Mouse (Mus musculus): ENCODE measurements around the gene Diras1. TPM values are rescaled to one million over a fixed set of nuclear protein-coding genes. Genes with fewer than 3 reads are reported as not detected.
A peak's percentile ranks its signal among the peaks of the same experiment; 100 is the strongest.
"Not testable (repeated sequence)": the region's sequence is repeated elsewhere in the genome, so short reads cannot be mapped to it uniquely, and the experiment has no call there.

Diras1 gene
- polyA plus RNA-seq, 1 experiment = not detected

GRCm38 (mm10) chr10:80996501-80996900, 29.0 kb downstream of the Diras1 start:
- Histone ChIP-seq H3K4me3 (ENCODE audit: insufficient read depth, low read depth, low read length) (no peak overlapping the region), H3K27ac (replicated peaks; ENCODE audit: low read depth, low read length) (no peak overlapping the region), H3K4me1 (ENCODE audit: control insufficient read depth, insufficient read depth, insufficient read length, low read length) (peaks cover 2% of the 10 kb centered on the region; the same call in 1 of the 2 replicates)

GRCm38 (mm10) chr10:80995091-80995632, 30.3 kb downstream of the Diras1 start:
- H3K4me1 ChIP-seq (ENCODE audit: control insufficient read depth, insufficient read depth, insufficient read length, low read length) = peaks cover 2% of the 10 kb centered on the region; the same call in 1 of the 2 replicates
- H3K27ac ChIP-seq (replicated peaks; ENCODE audit: low read depth, low read length) = no peak overlapping the region
- no peak overlapping the region for H3K4me3 ChIP-seq (ENCODE audit: insufficient read depth, low read depth, low read length)

GRCm38 (mm10) chr10:80994621-80995020, 30.8 kb downstream of the Diras1 start:
- peaks cover under 1% of the 10 kb centered on the region; the same call in 1 of the 2 replicates for H3K4me1 ChIP-seq (ENCODE audit: control insufficient read depth, insufficient read depth, insufficient read length, low read length)
- no peak overlapping the region for H3K4me3 ChIP-seq (ENCODE audit: insufficient read depth, low read depth, low read length)
- H3K27ac ChIP-seq (replicated peaks; ENCODE audit: low read depth, low read length) = no peak overlapping the region

DNA sequence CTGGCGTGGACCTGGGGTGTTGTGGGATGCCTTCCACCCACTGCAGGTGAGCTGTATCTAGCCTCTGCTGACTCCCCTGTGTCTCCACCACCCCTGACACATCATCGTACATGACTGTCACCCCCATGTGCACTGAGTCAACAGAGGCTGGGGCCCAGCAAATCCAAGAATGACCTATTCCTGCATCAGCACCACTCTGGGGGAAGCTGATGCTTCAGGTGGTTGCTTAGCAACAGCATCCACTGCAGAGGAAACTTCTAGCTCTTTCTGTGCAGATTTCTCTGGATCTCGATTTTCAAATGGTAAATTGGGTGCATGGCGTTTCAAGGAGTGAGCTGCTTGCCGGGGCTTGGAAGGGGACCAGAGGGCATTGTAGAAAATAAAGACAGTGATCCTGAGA, 32.2 kb downstream of the Diras1 start:
- Histone ChIP-seq H3K4me3 (ENCODE audit: insufficient read depth, low read depth, low read length) (no peak overlapping the region), H3K27ac (replicated peaks; ENCODE audit: low read depth, low read length) (no peak overlapping the region), H3K4me1 (ENCODE audit: control insufficient read depth, insufficient read depth, insufficient read length, low read length) (no peaks in the 10 kb centered on the region)

DNA sequence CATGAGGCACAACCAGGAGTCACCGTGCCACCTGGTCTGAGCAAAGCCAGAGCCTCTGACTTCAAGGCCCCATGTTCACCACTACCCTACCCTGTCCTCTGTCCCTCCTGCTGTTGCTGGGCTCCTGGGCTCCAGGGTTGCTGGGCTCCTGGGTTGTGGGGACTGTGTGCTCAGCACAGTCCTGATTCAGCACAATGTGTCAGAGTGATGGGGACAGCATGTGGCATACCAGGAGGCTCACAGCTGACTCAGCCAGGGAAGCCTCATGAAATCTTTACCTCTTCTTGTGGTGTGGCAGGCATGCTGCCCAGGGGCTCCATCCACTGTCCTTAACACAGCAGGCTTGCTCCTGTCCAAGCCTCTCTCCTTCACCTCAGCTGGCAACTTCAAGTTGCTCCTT, 33.5 kb downstream of the Diras1 start:
- no peaks in the 10 kb centered on the region; the same call in 1 of the 2 replicates for H3K4me1 ChIP-seq (ENCODE audit: control insufficient read depth, insufficient read depth, insufficient read length, low read length)
- H3K27ac ChIP-seq (replicated peaks; ENCODE audit: low read depth, low read length) = no peak overlapping the region

GRCm38 (mm10) chr10:80991007-80991406, 34.5 kb downstream of the Diras1 start:
- Histone ChIP-seq H3K4me1 (ENCODE audit: control insufficient read depth, insufficient read depth, insufficient read length, low read length) (no peaks in the 10 kb centered on the region; the same call in 1 of the 2 replicates), H3K27ac (replicated peaks; ENCODE audit: low read depth, low read length) (no peak overlapping the region), H3K4me3 (ENCODE audit: insufficient read depth, low read depth, low read length) (no peak overlapping the region)

More for the DNA sequence above, 33.5 kb downstream of the Diras1 start:
- H3K4me3 ChIP-seq (ENCODE audit: insufficient read depth, low read depth, low read length) = no peak overlapping the region

DNA sequence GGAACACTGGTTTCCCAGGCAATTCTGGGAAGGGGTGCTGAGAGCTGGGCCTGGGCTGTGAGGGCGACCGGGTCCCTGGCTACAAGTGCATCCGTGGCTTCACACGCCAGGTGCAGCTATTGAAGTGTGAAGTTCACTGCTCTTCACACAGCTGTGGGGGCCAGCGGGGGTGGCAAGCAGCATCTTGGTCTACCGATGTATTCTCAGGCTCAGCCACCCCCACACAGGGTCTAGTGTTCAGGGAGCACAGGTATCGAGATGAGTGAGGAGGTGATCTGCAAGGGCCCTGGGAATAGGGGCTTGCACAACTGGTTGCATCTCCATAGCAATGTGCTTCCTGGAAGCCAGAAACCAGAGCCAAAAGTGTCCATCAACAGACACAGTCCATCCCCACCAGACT, 35.1 kb downstream of the Diras1 start:
- no peak overlapping the region for H3K27ac ChIP-seq (replicated peaks; ENCODE audit: low read depth, low read length)
- H3K4me1 ChIP-seq (ENCODE audit: control insufficient read depth, insufficient read depth, insufficient read length, low read length) = peaks cover 5% of the 10 kb centered on the region; the same call in 1 of the 2 replicates
- H3K4me3 ChIP-seq (ENCODE audit: insufficient read depth, low read depth, low read length) = no peak overlapping the region

DNA sequence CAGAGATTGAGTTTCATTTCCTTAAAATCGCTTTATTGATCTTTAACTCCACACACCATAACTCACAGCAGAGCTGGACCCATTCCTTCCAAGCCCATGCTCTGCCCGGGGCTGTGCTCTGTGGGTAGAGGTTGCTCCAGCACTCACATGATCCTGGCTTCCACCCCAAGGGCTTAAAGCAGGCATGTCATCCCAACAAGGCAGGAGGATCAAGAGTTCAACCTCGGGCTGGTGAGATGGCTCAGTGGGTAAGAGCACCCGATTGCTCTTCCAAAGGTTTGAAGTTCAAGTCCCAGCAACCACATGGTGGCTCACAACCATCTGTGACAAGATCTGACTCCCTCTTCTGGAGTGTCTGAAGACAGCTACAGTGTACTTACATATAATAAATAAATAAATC, 35.6 kb downstream of the Diras1 start:
- not testable (repeated sequence) for H3K4me1 ChIP-seq (ENCODE audit: control insufficient read depth, insufficient read depth, insufficient read length, low read length); H3K4me3 ChIP-seq (ENCODE audit: insufficient read depth, low read depth, low read length); H3K27ac ChIP-seq (replicated peaks; ENCODE audit: low read depth, low read length)

DNA sequence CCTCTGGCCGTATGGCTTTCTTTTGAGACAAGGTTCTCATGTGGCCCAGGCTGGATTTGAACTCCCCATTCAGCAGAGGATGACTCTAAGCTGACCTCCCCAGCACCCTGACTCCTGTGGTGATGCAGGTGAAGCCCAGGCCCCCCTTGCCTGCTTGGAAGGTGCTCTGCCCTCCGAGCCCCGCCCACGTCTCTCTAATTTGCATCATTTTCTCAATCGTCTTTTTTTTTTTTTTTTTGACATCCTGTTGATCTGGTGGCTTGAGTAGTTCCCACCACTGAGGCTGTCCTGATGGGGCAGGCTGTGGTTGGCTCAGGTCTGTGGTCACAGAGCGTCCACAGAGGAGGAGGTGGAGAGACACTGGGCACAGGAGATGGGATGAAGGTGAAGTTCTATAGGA, 36.0 kb downstream of the Diras1 start:
- H3K4me3 ChIP-seq (ENCODE audit: insufficient read depth, low read depth, low read length) = no peak overlapping the region
- H3K4me1 ChIP-seq (ENCODE audit: control insufficient read depth, insufficient read depth, insufficient read length, low read length) = peaks cover 8% of the 10 kb centered on the region; the same call in 1 of the 2 replicates

DNA sequence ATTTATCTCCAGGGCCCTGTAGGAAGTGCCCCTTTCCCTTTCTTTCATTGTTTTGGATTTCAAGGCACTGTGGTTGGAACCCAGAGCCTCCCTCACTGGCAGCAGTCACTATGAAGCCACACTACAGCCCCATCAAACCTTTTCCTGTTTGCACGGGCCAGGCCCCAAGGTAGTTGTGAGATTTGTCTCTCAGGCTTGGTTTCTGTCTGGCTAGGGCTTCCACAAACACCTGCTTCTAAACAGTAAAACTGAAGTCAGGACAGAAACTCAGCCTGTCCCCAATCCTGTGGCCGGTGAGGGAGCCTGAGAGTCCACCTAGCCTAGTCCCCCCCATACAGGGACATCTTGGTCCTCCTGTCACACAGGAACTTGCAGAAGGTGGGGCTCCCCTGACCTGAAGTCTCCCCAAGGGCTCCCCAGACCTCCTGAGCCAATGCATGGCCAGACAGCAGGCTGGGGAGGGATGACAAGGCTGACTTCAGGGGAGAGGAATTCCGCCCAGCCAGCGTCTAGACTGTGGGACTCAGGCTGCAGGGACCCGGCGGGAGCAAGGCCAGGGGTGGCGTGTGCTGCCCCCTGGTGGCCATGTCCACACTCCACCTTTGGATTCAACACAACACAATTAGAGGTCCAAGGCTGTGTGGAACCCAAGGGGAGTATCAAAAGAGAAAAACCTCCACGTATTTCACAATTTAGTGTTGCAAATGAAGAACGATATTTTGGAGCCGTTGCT, 37.6 kb downstream of the Diras1 start:
- H3K27ac ChIP-seq (replicated peaks; ENCODE audit: low read depth, low read length) = no peak overlapping the region
- H3K4me1 ChIP-seq (ENCODE audit: control insufficient read depth, insufficient read depth, insufficient read length, low read length) = peaks cover 8% of the 10 kb centered on the region; the same call in 1 of the 2 replicates
- no peak overlapping the region for H3K4me3 ChIP-seq (ENCODE audit: insufficient read depth, low read depth, low read length)

More for the DNA sequence above, 36.0 kb downstream of the Diras1 start:
- H3K27ac ChIP-seq (replicated peaks; ENCODE audit: low read depth, low read length) = no peak overlapping the region

GRCm38 (mm10) chr10:80986754-80987153, 38.7 kb downstream of the Diras1 start:
- Histone ChIP-seq H3K4me1 (ENCODE audit: control insufficient read depth, insufficient read depth, insufficient read length, low read length) (peaks cover 10% of the 10 kb centered on the region; the same call in 1 of the 2 replicates), H3K27ac (replicated peaks; ENCODE audit: low read depth, low read length) (no peak overlapping the region), H3K4me3 (ENCODE audit: insufficient read depth, low read depth, low read length) (no peak overlapping the region)

- Histone ChIP-seq H3K4me3 (ENCODE audit: insufficient read depth, low read depth, low read length) (peak overlapping the region; percentile 49), H3K27ac (replicated peaks; ENCODE audit: low read depth, low read length) (no peak overlapping the region)
These were observed 39.3 kb downstream of the Diras1 start for GRCm38 (mm10) chr10:80985970-80986701.

DNA sequence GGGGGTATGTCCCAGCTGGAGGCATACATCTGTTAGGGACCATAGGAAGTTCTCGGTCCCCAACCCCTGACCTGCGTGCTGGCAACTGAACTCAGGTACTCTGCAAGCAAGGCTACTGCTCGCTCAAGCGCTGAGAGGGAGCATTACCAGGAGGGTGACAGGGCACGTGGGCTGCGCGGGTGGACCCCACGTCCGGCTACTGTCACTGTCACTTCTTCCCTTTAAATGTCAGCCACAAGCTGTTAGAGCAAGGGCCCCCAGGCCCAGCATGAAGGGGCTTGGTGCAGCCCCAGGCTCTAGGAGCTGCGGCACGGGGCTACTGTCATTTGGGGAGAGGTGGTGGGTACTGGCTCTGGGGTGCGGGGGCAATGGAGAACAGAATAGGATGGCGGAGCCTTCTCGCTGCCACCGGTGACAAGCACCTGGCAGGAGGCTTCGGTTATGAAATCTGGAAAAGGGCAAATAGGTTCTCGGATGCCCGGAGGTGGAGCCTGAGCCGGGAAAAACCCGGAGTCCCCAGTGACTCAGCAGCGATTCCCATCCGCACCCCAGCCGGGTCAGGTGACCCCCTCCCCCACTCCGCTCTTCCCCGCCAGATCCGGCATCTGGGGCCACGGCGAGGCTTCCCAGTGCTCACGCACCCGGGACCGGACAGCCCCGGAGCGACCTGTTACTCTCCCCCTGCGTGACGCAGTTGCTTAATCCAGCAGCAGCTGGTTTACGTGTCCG, 40.1 kb downstream of the Diras1 start:
- no peak overlapping the region for H3K27ac ChIP-seq (replicated peaks; ENCODE audit: low read depth, low read length)
- H3K4me3 ChIP-seq (ENCODE audit: insufficient read depth, low read depth, low read length) = peak overlapping the region; percentile 49

More at GRCm38 (mm10) chr10:80985970-80986701, 39.3 kb downstream of the Diras1 start:
- H3K4me1 ChIP-seq (ENCODE audit: control insufficient read depth, insufficient read depth, insufficient read length, low read length) = peaks cover 10% of the 10 kb centered on the region; the same call in 1 of the 2 replicates

DNA sequence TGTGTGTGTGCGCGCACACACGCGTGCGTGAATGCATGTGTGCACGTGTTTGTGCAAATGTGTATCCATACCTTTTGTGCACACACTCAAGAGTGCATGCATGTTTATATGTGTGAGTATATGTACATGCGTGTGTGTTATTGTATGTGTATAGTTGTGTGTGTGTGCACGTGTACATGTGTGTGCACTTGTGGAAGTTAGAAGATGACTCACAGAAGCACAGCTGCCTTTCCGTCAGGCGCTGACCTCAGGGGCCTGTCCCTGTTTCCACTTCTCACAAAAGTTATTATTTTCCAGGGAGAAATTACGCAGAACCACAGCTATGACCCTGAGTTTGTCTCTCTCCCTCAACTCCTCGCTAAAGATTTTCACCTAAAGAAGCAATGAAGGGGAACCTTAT, 41.2 kb downstream of the Diras1 start:
- Histone ChIP-seq H3K4me1 (ENCODE audit: control insufficient read depth, insufficient read depth, insufficient read length, low read length) (peaks cover 10% of the 10 kb centered on the region; the same call in 1 of the 2 replicates), H3K4me3 (ENCODE audit: insufficient read depth, low read depth, low read length) (no peak overlapping the region), H3K27ac (replicated peaks; ENCODE audit: low read depth, low read length) (no peak overlapping the region)

More for the DNA sequence above, 40.1 kb downstream of the Diras1 start:
- peaks cover 10% of the 10 kb centered on the region; the same call in 1 of the 2 replicates for H3K4me1 ChIP-seq (ENCODE audit: control insufficient read depth, insufficient read depth, insufficient read length, low read length)

DNA sequence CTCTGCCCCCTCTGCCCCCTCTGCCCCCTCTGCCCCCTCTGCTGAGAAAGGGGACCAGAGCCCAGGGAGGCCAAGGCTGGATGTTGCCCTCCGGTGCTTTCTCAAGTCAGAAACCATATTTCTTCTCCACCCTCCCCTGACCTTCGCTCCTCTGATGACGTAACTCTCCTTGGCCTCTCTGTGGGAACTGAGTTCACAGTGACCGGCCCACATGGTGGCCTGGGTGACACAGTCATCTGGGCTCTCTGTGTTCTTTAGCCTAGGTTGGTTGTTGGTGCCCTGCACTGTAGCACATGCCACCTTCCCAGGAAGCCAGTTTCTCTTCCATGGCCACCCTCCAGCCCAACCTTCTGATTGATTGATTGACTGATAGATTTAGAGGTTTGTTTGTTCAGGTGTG, 43.1 kb downstream of the Diras1 start:
- Histone ChIP-seq H3K4me3 (ENCODE audit: insufficient read depth, low read depth, low read length) (no peak overlapping the region), H3K27ac (replicated peaks; ENCODE audit: low read depth, low read length) (no peak overlapping the region), H3K4me1 (ENCODE audit: control insufficient read depth, insufficient read depth, insufficient read length, low read length) (peaks cover 10% of the 10 kb centered on the region; the same call in 1 of the 2 replicates)

Data from brown adipose tissue, adult 24 weeks (tissue).